Mouse (Mus musculus) limb, embryonic 15.5 days (tissue): ENCODE results near the gene Evx1. TPM values are rescaled to one million over a fixed set of nuclear protein-coding genes. Genes with fewer than 3 reads are reported as not detected.
A peak's percentile ranks its signal among the peaks of the same experiment; 100 is the strongest.

Source experiments
- ATAC-seq: fragments of 200-750 bp; cut with Nextera tagmentation; 2 replicates; pipeline ENCODE4 v1.8.0; 2017; ENCODE audit warnings: low read depth, moderate TSS enrichment; ENCODE audit not compliant: insufficient number of reproducible peaks, low FRiP score, low TSS enrichment
- H3K27ac ChIP-seq: fragments of 300-500 bp; sonication (generic); 2 replicates; pipeline ENCODE4 v1.5.1; 2015; ENCODE audit warnings: moderate library complexity, mild to moderate bottlenecking, inconsistent platforms
- H3K27me3 ChIP-seq: fragments of 300-500 bp; sonication (generic); 2 replicates; pipeline ENCODE4 v1.6.1; 2015; ENCODE audit warnings: inconsistent platforms
- H3K36me3 ChIP-seq: fragments of 300-500 bp; sonication (generic); 2 replicates; pipeline ENCODE4 v1.6.1; 2015; ENCODE audit warnings: inconsistent platforms
- H3K4me1 ChIP-seq: fragments of 300-500 bp; sonication (generic); 2 replicates; pipeline ENCODE4 v1.6.1; 2015; ENCODE audit warnings: inconsistent platforms
- H3K4me2 ChIP-seq: fragments of 300-500 bp; sonication (generic); 2 replicates; pipeline ENCODE4 v1.6.1; 2015; ENCODE audit warnings: mild to moderate bottlenecking, inconsistent platforms
- H3K4me3 ChIP-seq: fragments of 300-500 bp; sonication (generic); 2 replicates; pipeline ENCODE4 v1.5.1; 2015; ENCODE audit warnings: mild to moderate bottlenecking, inconsistent platforms
- H3K9ac ChIP-seq: fragments of 300-500 bp; sonication (generic); 2 replicates; pipeline ENCODE4 v1.6.1; 2015; ENCODE audit warnings: inconsistent platforms
- H3K9me3 ChIP-seq: fragments of 300-500 bp; sonication (generic); 2 replicates; pipeline ENCODE4 v1.6.1; 2016; ENCODE audit warnings: inconsistent platforms
- WGBS: fragments of 180-500 bp; shearing (Covaris S2); methylation state at CpG from one replicate; pipeline ENCODE4 v1.1.7; 2015; 5-methylcytosine and 5-hydroxymethylcytosine counted together
- polyA plus RNA-seq: library from polyadenylated mRNA; unstranded; fragments of >200 nt; fragmentation: Nextera tagmentation; extraction: Ambion mirVana; gene quantifications from 2 replicates; pipeline ENCODE4 v1.2.1, GENCODE M21; 2015

Evx1 gene
- polyA plus RNA-seq: 0.19 and 0.59 TPM in 2 replicates

DNA sequence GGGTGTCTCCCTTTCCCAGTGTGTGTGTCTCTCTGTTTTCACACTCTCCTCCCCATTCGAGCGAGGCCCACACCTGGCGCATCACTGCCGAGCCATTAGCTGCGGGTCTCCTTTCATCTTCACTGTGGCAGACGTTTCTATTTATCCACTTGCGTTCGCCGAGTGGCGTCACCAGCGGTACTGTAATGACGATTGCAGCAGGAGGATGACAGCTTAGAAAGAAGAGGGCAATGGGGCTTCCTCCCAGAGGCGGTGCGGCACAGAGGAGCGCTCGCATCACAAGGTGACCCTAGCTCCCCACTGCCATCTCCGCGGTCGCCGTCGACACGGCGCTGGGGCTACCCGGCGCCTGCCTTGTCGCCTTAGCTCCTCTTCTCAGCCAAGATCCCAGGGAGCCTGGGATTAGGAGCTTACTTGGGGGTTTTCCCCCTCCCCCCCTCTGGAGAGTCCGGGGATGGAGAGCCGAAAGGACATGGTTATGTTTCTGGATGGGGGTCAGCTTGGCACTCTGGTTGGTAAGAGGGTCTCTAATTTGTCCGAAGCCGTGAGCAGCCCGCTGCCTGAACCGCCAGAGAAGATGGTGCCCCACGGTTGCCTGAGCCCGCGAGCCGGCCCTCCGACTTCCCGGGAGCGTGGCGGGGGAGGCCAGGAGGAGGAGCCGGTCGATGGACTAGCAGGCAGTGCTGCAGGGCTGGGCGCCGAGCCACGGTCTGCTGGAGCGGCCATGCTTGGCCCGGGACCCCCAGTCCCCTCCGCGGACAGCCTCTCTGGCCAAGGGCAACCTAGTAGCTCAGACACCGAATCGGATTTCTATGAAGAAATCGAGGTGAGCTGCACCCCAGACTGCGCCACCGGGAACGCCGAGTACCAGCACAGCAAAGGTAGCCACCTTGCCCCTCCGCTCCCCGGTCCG lies at the start of gene Evx1:
Gene Evx1 (plus strand): TSS at position 108 of the 913 bp plus-strand sequence.
- Histone ChIP-seq H3K4me2 (peak within 1 kb of the TSS; percentile 44), H3K27ac (no peak within 1 kb of the TSS), H3K36me3 (no peaks in the 10 kb centered on the region), H3K4me3 (peak within 1 kb of the TSS; percentile 33), H3K9ac (no peak within 1 kb of the TSS), H3K4me1 (peaks cover 42% of the 10 kb centered on the region), H3K9me3 (no peaks in the 10 kb centered on the region), H3K27me3 (peaks cover 95% of the 10 kb centered on the region)
- ATAC-seq: no peak
- 1% methylated on average over 59 of the region's 59 CpGs for WGBS

DNA sequence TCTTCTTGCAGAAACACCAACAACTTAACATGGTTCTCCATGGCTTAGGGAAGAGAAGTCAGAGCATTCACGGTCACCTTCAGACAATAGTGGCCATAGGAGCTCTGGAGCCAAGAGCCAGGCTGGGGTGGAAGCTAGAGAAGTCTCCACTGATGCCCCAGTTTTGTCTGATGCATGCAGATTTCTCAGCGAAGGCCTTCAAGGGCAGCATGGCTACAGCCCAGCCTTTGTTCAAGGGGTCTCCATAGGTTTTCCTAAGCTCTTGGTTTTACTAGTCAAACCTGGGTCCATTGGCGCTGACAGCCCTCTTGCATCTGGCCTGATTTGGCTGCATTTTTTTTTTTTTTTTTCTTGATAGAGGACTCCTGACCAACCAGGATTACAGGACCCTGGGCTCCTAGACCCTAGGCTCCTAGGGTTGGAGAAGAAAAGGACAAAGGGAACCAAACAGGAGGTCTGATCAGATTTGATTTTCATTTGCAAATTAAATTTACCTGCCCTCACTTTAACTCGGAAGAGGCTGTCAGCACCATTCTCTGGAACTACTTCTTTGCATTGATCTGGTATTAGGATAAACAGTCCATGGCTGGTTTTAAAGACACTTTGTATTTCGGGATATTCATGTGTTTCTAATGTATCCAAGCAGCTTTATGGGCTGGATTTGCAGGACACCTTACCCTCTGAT lies 49.0 kb upstream of the Evx1 start:
- Histone ChIP-seq H3K27me3 (peaks cover 60% of the 10 kb centered on the region), H3K9ac (no peak overlapping the region), H3K4me3 (peak overlapping the region; percentile 69), H3K4me1 (peaks cover 30% of the 10 kb centered on the region), H3K4me2 (peak overlapping the region; percentile 33), H3K27ac (0 out of 2 replicates have a peak overlapping the region, but pooled peaks have one; percentile 38), H3K9me3 (no peaks in the 10 kb centered on the region), H3K36me3 (no peaks in the 10 kb centered on the region)
- 21% methylated on average over 5 of the region's 5 CpGs for WGBS
- ATAC-seq: no peak

DNA sequence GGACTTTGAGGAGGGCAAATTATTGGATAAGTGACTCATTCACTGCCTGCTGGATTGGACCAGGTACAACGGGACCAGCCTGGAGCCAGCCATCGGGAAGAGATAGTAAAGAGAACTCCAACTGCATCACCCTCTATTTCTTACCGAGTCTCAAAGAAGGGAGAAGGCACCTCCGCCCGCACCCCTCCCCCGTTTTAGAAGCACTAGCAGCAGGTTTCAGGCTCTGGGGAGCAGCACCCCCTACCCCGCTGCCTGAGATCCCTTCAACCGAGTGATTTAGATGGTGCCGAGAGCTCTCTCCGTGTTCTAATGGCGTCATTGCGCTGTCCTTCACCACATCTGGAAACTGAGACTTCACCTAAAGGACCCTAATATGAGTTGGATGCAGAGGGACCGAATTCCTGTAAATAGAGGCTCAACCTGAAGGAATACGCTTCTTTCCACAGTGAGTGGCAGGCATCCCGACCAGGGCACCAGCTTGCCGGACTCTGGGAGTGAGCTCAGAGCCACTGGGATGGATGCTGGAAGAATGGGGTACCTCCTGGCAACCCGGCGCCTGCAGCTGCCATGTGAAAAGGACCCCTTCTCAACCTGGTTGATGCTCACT lies 47.9 kb upstream of the Evx1 start:
- 4% methylated on average over 18 of the region's 18 CpGs for WGBS
- Histone ChIP-seq H3K9me3 (no peaks in the 10 kb centered on the region), H3K4me3 (peak overlapping the region; percentile 22), H3K9ac (0 out of 2 replicates have a peak overlapping the region, but pooled peaks have one; percentile 4), H3K4me2 (peak overlapping the region; percentile 42), H3K27me3 (peaks cover 71% of the 10 kb centered on the region), H3K4me1 (peaks cover 30% of the 10 kb centered on the region), H3K36me3 (no peaks in the 10 kb centered on the region), H3K27ac (0 out of 2 replicates have a peak overlapping the region, but pooled peaks have one; percentile 33)
- ATAC-seq: no peak

DNA sequence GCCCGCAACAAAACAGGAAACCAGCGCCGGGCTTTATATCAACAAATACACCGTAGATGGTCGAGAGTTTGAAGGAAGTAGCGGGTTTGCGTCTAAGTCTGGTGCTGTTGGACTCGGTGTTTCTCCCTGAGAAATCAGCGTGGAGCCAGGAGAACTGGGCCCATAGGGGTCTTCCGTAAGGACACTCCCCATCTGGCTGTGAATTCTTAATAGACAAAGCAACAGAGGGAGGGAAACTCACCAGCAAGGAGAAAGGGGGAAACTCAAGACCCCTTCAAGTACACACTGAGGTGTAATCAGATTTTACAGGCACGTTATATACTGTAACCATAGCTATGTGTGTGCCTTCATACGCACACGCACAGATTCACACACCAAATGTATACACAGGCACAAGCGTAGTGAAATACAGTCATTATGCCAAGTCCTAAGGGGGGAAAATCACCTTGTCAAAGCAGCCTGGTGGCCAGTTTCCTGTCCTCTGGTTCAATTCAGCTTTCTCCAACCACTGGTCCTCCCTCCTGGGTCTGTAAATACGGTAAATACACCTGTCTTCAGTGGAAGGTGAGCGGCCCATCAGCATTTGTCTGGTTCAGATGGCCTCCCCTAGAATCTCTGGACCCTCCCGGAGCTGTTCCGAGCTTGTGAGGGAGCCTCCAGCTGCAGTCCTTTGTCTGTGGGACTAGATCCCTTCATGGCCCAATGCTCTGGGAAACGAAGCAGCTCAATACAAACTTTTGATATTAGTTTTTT lies 47.2 kb upstream of the Evx1 start:
- ATAC-seq: no peak
- Histone ChIP-seq H3K27ac (0 out of 2 replicates have a peak overlapping the region, but pooled peaks have one; percentile 33), H3K27me3 (peaks cover 77% of the 10 kb centered on the region), H3K9ac (0 out of 2 replicates have a peak overlapping the region, but pooled peaks have one; percentile 4), H3K9me3 (no peaks in the 10 kb centered on the region), H3K4me2 (peak overlapping the region; percentile 42), H3K36me3 (no peaks in the 10 kb centered on the region), H3K4me1 (peaks cover 31% of the 10 kb centered on the region), H3K4me3 (peak overlapping the region; percentile 22)
- WGBS: 7% methylated on average over 19 of the region's 19 CpGs

DNA sequence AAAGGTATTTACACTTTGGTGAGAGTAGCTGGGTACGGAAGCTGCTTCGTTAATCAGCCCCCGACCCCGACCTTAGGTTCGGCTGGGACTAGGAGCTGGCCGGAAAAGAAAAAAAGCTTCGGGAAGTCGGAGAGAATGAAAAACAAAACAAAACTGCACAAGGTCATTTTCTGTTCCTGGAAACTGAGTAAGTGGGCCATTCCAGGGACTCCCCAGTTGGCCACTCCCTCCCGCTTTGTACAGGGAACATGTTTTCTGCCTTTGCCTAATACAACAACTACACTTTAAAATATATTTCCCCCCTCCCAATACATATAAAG lies 46.7 kb upstream of the Evx1 start:
- no peak for ATAC-seq
- Histone ChIP-seq H3K4me2 (peak overlapping the region; percentile 42), H3K36me3 (no peaks in the 10 kb centered on the region), H3K4me1 (peaks cover 28% of the 10 kb centered on the region), H3K27ac (0 out of 2 replicates have a peak overlapping the region, but pooled peaks have one; percentile 33), H3K9ac (no peak overlapping the region), H3K4me3 (peak overlapping the region; percentile 22), H3K27me3 (peaks cover 81% of the 10 kb centered on the region), H3K9me3 (no peaks in the 10 kb centered on the region)
- WGBS: 14% methylated on average over 9 of the region's 9 CpGs

DNA sequence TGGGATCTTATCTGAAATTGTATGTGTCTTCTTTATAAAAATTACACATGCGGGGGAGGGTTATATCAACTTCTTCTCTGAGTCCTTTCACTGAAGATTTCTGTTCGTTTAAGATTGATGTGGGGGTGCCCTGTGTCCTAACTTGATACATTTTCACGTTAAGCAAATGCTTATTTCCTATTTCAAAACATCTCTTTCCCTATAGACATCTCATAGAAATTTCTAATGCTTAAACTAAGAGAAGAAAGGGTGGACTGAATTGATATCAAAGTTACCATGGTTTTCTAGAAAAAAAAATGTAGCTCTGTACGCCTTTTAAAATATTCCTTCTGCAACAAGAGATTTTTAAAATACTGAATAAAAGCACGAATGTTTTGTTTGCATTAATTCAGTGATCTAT lies 46.1 kb upstream of the Evx1 start:
- no peak overlapping the region for H3K4me3 ChIP-seq
- H3K27me3 ChIP-seq: peaks cover 78% of the 10 kb centered on the region
- H3K4me2 ChIP-seq: no peak overlapping the region
- no peak overlapping the region for H3K9ac ChIP-seq
- H3K4me1 ChIP-seq: peaks cover 22% of the 10 kb centered on the region; the same call in 1 of the 2 replicates
- no peak overlapping the region for H3K27ac ChIP-seq
- no peaks in the 10 kb centered on the region for H3K9me3 ChIP-seq
- ATAC-seq: no peak
- no peaks in the 10 kb centered on the region for H3K36me3 ChIP-seq
- 39% methylated on average over 5 of the region's 5 CpGs for WGBS

DNA sequence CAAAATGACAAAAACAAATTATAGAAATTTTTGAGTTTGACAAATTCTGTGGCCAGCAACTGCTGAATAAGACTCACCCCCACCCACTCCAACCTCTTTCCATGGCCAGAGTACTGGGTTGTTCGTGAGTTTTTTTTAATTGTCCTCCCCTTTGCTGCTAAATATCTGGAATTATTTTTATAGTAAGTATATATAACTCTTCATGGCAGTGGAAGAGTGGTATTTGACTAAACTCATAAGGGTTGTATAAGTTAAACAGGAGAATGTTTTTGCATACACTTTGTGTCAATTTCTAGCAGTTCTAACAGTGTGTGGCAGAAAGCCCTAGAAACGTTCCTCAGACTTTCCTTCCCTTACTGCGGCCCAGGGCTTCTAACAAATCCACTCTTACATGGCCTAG lies 45.6 kb upstream of the Evx1 start:
- Histone ChIP-seq H3K27me3 (peaks cover 79% of the 10 kb centered on the region), H3K9ac (no peak overlapping the region), H3K4me3 (no peak overlapping the region), H3K4me2 (no peak overlapping the region), H3K36me3 (no peaks in the 10 kb centered on the region), H3K9me3 (no peaks in the 10 kb centered on the region), H3K4me1 (peaks cover 19% of the 10 kb centered on the region; the same call in 1 of the 2 replicates), H3K27ac (no peak overlapping the region)
- ATAC-seq: no peak
- 32% methylated on average over 3 of the region's 3 CpGs for WGBS

DNA sequence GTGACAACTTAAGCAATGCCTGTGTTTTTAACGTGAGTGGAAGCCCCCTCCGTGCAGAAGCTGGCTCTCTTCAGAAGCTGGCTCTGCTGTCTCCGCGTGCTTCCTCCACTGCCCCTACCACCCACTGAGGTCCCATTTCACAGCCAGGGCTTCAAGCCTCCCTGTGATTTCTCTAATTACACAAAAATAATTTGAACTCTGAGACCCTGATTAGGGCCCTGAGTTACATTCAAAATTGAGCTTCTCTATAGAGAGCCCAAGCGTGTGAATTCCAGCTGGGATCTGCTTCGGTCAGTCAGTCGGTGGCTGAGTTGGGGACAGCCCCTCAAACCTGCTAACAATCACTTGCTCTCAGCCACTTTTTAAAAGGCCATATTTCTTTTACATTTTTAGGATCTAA lies 45.0 kb upstream of the Evx1 start:
- Histone ChIP-seq H3K9me3 (no peaks in the 10 kb centered on the region), H3K4me3 (no peak overlapping the region), H3K4me2 (no peak overlapping the region), H3K36me3 (no peaks in the 10 kb centered on the region), H3K4me1 (peaks cover 19% of the 10 kb centered on the region; the same call in 1 of the 2 replicates), H3K27ac (no peak overlapping the region), H3K9ac (no peak overlapping the region), H3K27me3 (peaks cover 82% of the 10 kb centered on the region)
- no peak for ATAC-seq
- 38% methylated on average over 7 of the region's 7 CpGs for WGBS

DNA sequence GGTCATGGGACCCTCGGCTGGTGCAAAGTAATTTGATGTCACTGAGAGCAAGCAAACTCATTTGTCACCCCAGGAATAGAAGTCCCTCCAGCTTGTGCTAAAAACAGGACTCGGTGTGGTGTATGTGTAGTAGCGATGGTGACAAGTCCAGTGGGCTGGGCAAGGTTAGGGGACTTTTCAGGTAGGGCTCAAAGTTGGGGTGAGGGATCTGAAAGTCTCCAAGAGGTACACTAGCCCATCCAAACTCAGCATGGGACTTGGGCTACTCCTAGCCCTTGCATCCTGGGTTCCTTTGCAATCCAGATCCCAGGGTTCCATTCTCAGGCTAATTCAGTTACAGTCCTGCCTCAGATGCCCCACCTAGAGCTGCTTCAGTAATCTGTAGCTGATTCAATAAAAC lies 44.5 kb upstream of the Evx1 start:
- 44% methylated on average over 3 of the region's 3 CpGs for WGBS
- Histone ChIP-seq H3K9ac (no peak overlapping the region), H3K27me3 (peaks cover 83% of the 10 kb centered on the region), H3K4me2 (no peak overlapping the region), H3K4me1 (peaks cover 22% of the 10 kb centered on the region), H3K27ac (no peak overlapping the region), H3K9me3 (no peaks in the 10 kb centered on the region), H3K36me3 (no peaks in the 10 kb centered on the region), H3K4me3 (no peak overlapping the region)
- ATAC-seq: no peak

DNA sequence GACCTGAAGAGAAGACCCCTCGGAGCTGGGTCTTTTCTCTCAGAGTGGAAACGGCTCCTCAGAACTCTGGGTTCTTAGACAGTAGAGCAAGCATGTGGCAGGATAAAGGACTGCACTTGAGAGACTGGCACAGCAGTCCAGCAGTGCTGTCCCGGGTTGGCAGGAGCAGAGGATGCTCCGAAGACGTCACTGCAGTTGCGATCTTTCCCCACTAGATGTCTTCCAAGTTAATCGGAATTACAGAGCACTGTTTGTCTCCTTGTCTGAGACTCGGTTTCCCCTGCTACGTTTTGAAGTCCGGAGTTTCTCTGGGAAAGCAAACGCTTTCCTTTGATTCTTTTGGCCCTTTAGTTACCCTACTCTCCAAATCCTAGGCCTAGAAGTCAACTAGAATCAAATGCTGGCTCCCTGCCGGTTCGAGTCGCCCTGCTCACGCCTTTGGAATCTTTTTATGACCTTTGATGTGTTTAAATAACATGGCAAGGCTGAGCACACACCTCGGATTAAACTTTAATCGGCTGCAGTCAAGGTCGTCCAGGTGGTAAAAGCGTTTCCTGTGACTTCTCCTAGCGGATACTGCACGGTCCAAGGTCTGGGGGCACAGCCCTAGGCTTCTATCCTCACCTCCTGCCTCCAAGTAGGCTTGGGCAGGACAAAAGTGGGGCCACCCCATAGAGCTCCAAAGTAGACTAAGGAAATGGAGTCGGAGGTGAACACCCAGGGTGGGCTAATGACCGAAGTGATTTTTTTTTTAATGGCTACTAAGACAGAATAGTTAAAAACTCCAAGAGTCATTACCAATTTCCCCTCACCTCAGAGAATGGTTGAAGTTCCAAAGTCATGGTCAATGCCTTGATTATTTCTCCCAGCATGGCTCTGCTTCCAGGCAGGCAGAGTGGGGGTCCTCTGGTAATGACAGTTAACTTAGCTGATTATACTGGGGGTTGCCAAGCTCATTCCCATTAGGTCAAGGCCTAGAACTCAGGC lies 42.5 kb upstream of the Evx1 start:
- Histone ChIP-seq H3K9ac (no peak overlapping the region), H3K27ac (no peak overlapping the region)

More for the DNA sequence above, 42.5 kb upstream of the Evx1 start:
- ATAC-seq: no peak
- peaks cover 21% of the 10 kb centered on the region for H3K4me1 ChIP-seq
- WGBS: 11% methylated on average over 23 of the region's 23 CpGs
- peaks cover 81% of the 10 kb centered on the region for H3K27me3 ChIP-seq
- no peaks in the 10 kb centered on the region for H3K36me3 ChIP-seq
- H3K4me2 ChIP-seq: peak overlapping the region; percentile 35
- H3K9me3 ChIP-seq: no peaks in the 10 kb centered on the region
- H3K4me3 ChIP-seq: no peak overlapping the region
